Mouse (Mus musculus) intestine, postnatal 0 days (tissue): Measurements from ENCODE around the gene Chuk. TPM values are rescaled to one million over a fixed set of nuclear protein-coding genes. Genes with fewer than 3 reads are reported as not detected.
"Not testable (repeated sequence)": the region's sequence is repeated elsewhere in the genome, so short reads cannot be mapped to it uniquely, and the experiment has no call there.

Source experiments
- ATAC-seq: fragments of 200-750 bp; cut with Nextera tagmentation; 2 replicates; pipeline ENCODE4 v1.8.0; 2017; ENCODE audit warnings: mild to moderate bottlenecking, moderate TSS enrichment, moderate library complexity
- H3K27ac ChIP-seq: fragments of 300-500 bp; sonication (generic); 2 replicates; pipeline ENCODE4 v1.5.1; 2014; ENCODE audit warnings: mild to moderate bottlenecking, low read depth, low read length, moderate library complexity
- H3K27me3 ChIP-seq: fragments of 300-500 bp; sonication (generic); replicated peaks from 2 replicates; pipeline ENCODE4 v1.6.1; 2014; ENCODE audit warnings: low read length, mixed read lengths; ENCODE audit not compliant: control insufficient read depth, insufficient read depth
- H3K36me3 ChIP-seq: fragments of 300-500 bp; sonication (generic); 2 replicates; pipeline ENCODE4 v1.6.1; 2014; ENCODE audit warnings: mild to moderate bottlenecking, moderate library complexity; ENCODE audit not compliant: control insufficient read depth, insufficient read depth
- H3K4me1 ChIP-seq: fragments of 300-500 bp; sonication (generic); replicated peaks from 2 replicates; pipeline ENCODE4 v1.6.1; 2014; ENCODE audit warnings: antibody characterized with exemption, low read length, mixed read lengths; ENCODE audit not compliant: control insufficient read depth, insufficient read depth
- H3K4me2 ChIP-seq: fragments of 300-500 bp; sonication (generic); replicated peaks from 2 replicates; pipeline ENCODE4 v1.6.1; 2014; ENCODE audit warnings: low read depth, mild to moderate bottlenecking, moderate library complexity
- H3K4me3 ChIP-seq: fragments of 300-500 bp; sonication (generic); 2 replicates; pipeline ENCODE4 v1.5.1; 2014; ENCODE audit warnings: low read depth, low read length
- H3K9ac ChIP-seq: fragments of 300-500 bp; sonication (generic); 2 replicates; pipeline ENCODE4 v1.6.1; 2014; ENCODE audit warnings: mild to moderate bottlenecking, low read depth, low read length
- H3K9me3 ChIP-seq: fragments of 300-500 bp; sonication (generic); 2 replicates; pipeline ENCODE4 v1.6.1; 2016; ENCODE audit warnings: mixed run types; ENCODE audit not compliant: control insufficient read depth
- CTCF ChIP-seq: sonication (generic); IDR thresholded peaks from 2 replicates; pipeline ENCODE4 v1.5.1; 2016; ENCODE audit warnings: low read depth, mild to moderate bottlenecking, control low read depth, antibody characterized with exemption, moderate library complexity
- whole genome bisulfite sequencing: fragments of 180-500 bp; shearing (Covaris S2); extraction: QIAGEN DNeasy Blood & Tissue Kit; methylation state at CpG from one replicate; pipeline ENCODE4 v1.1.7; 2014; 5-methylcytosine and 5-hydroxymethylcytosine counted together
- polyA plus RNA-seq: library from polyadenylated mRNA; unstranded; fragments of >200 nt; fragmentation: Nextera tagmentation; extraction: Ambion mirVana; gene quantifications from 2 replicates; pipeline ENCODE4 v1.2.1, GENCODE M21; 2015

Chuk gene
- polyA plus RNA-seq, 1 experiment from 2014 or later, result 41.2 TPM

GRCm38 (mm10) chr19:44132917-44133316, 25.6 kb upstream of the Chuk start:
- H3K4me3 ChIP-seq, result no peak overlapping the region
- no peaks in the 10 kb centered on the region for H3K27me3 ChIP-seq
- 90% methylated on average over 5 of the region's 5 CpGs for WGBS
- H3K4me1 ChIP-seq, result no peaks in the 10 kb centered on the region; the same call in 1 of the 2 replicates
- H3K27ac ChIP-seq, result no peak overlapping the region
- no peak for ATAC-seq
- no peak overlapping the region for H3K4me2 ChIP-seq
- H3K9ac ChIP-seq, result no peak overlapping the region
- TF ChIP-seq CTCF, result no peak
- no peaks in the 10 kb centered on the region for H3K9me3 ChIP-seq
- H3K36me3 ChIP-seq, result peaks cover 20% of the 10 kb centered on the region

- WGBS, result 42% methylated on average over 2 of the region's 2 CpGs
- TF ChIP-seq CTCF, result no peak
- Histone ChIP-seq H3K4me3 (no peak overlapping the region), H3K9ac (no peak overlapping the region), H3K36me3 (peaks cover 59% of the 10 kb centered on the region), H3K4me1 (no peaks in the 10 kb centered on the region), H3K27me3 (no peaks in the 10 kb centered on the region), H3K27ac (0 out of 2 replicates have a peak overlapping the region, but pooled peaks have one; percentile 60), H3K4me2 (0 out of 2 replicates have a peak overlapping the region, but pooled peaks have one; percentile 9), H3K9me3 (no peaks in the 10 kb centered on the region)
- ATAC-seq, result peak; percentile 42
Observed at GRCm38 (mm10) chr19:44128560-44128959, 21.3 kb upstream of the Chuk start.

DNA sequence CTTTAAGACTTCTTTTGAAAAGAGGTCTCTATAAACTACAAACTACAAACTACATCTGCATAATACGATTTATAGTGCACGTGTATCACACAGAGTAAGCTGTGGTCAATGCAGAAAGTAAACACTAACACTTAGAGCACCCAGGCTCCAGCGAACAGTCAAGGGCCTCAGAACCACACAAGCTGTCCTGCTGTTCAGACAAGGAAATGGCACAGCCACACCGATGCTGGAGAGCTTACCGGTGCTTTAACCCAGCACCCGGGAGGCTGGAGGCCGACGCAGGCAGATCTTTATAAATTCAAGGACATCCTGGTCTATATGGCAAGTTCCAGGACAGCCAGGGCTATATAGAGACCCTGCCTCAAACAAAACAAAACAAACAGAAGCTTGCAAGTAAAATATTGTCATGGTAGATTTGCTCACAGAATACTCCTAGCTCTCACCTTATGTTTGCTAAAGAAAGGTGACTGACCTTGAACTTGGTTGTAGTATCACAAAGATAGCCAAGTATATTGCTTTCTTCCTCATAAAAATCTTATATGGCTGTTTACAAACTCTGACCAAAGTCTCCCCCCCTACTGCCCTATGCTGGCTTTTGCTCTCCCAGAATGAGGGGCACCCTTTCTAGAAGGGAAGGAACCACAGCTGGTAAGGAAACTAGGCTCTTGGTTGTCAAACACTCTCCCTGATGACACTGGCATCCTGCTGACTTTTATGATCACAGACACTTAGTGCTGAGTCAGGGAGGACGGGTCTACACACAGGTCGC, 20.6 kb upstream of the Chuk start:
- H3K36me3 ChIP-seq, result peaks cover 65% of the 10 kb centered on the region
- no peak for TF ChIP-seq CTCF
- H3K4me1 ChIP-seq, result no peaks in the 10 kb centered on the region
- no peak overlapping the region for H3K9ac ChIP-seq
- WGBS, result 48% methylated on average over 10 of the region's 10 CpGs
- no peaks in the 10 kb centered on the region for H3K9me3 ChIP-seq
- H3K4me2 ChIP-seq, result 0 out of 2 replicates have a peak overlapping the region, but pooled peaks have one; percentile 9
- H3K4me3 ChIP-seq, result no peak overlapping the region
- peak overlapping the region; percentile 60; the same call in 1 of the 2 replicates for H3K27ac ChIP-seq
- no peaks in the 10 kb centered on the region for H3K27me3 ChIP-seq
- ATAC-seq, result peak; percentile 88

DNA sequence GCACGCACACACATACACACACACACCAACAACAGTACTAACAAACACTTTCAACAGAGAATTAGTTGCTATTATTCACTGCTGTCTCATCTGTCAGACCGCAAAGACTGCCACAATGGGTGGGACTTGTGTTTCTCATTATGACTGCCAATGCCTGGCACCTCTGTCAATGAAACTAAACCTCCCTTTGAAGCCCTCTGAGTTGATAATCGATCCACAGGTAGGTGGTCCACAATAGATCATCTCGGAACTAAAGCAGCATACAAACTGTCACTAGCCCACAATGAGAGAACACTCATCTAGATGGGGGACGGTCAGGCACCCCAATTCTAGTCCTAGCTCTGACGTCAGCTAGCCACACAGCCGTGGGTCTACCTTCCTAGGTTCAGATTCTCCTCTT, 13.9 kb upstream of the Chuk start:
- H3K9me3 ChIP-seq, result no peaks in the 10 kb centered on the region
- 95% methylated on average over 7 of the region's 7 CpGs for WGBS
- H3K4me3 ChIP-seq, result no peak overlapping the region
- no peak for TF ChIP-seq CTCF
- H3K27ac ChIP-seq, result no peak overlapping the region
- H3K4me1 ChIP-seq, result no peaks in the 10 kb centered on the region
- H3K4me2 ChIP-seq, result no peak overlapping the region
- H3K9ac ChIP-seq, result no peak overlapping the region
- no peaks in the 10 kb centered on the region for H3K27me3 ChIP-seq
- peaks cover 79% of the 10 kb centered on the region for H3K36me3 ChIP-seq
- no peak for ATAC-seq

- H3K27ac ChIP-seq, H3K27me3 ChIP-seq, H3K9ac ChIP-seq, H3K4me1 ChIP-seq, H3K4me3 ChIP-seq, H3K4me2 ChIP-seq, ATAC-seq, H3K9me3 ChIP-seq: not testable (repeated sequence)
- H3K36me3 ChIP-seq, result peaks cover 76% of the 10 kb centered on the region
- 91% methylated on average over 7 of the region's 9 CpGs for WGBS
Observed at GRCm38 (mm10) chr19:44120686-44121085, 13.4 kb upstream of the Chuk start.

- H3K36me3 ChIP-seq, result peaks cover 69% of the 10 kb centered on the region
- no peak overlapping the region for H3K4me3 ChIP-seq
- H3K9ac ChIP-seq, result no peak overlapping the region
- H3K27ac ChIP-seq, result no peak overlapping the region
- ATAC-seq, result no peak
- TF ChIP-seq CTCF, result no peak
- no peaks in the 10 kb centered on the region for H3K9me3 ChIP-seq
- H3K27me3 ChIP-seq, result no peaks in the 10 kb centered on the region
- no peaks in the 10 kb centered on the region for H3K4me1 ChIP-seq
- no peak overlapping the region for H3K4me2 ChIP-seq
Observed at GRCm38 (mm10) chr19:44117793-44118192, 10.5 kb upstream of the Chuk start.
